Mouse (Mus musculus) G1E (cell line): ENCODE results near the gene Enpep.

Source experiments
- CTCF ChIP-seq: IDR thresholded peaks from 2 replicates; pipeline ENCODE4 v1.5.1; 2012; ENCODE audit warnings: low read depth, low read length, inconsistent platforms, mixed read lengths
- POLR2AphosphoS5 ChIP-seq: IDR thresholded peaks from 2 replicates; pipeline ENCODE4 v1.6.1; 2012; ENCODE audit warnings: low read depth, low read length, inconsistent platforms; ENCODE audit not compliant: insufficient replicate concordance

DNA sequence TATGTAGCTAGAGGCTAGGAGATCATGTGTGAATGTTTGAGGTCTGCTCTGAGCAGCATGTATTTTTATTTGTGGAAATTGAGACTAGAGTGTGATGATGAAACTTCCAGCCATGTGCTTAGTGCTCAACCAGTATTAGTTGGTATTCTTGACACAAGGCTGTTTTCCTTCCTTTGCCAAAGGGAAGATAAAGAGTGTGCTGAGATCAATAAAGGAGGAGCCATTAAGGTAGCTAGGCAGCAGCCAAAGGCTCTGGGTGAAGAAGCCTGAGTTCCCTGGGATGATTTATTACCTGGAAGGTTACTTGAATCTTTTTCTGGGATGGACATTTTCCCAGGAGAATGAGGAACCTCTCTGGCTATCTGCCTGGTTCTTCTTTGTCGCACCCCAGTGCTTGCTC lies 30.9 kb upstream of the Enpep start:
- TF ChIP-seq CTCF (no peak), POLR2AphosphoS5 (no peak)
